Mouse (Mus musculus) embryo, embryonic 10.5 days (tissue): ENCODE data around the gene Il1rapl1.

Experiments used
- DNase-seq: peaks from one replicate; pipeline ENCODE4 v3.0.0-alpha.2; 2015; ENCODE audit warnings: low spot score

Il1rapl1 gene

DNA sequence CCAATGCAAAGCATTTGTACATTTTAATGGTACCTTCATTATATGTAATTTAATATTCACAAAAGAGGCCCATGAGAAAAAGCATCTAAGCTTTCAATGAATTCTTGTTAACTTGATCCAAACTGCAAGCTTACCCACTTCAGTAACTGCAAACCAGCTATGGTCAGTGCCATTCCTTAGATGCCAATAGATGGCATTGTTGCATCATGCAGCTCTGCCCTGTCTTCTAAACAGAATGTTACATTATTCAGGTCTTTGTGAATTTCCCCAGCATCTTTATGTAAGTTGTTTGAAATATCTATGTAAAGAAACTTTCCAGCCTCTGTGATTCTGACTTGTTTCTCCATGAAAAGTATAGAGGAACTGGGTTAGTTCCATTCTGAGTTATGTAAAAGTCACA is 514.5 kb downstream of the Il1rapl1 start:
- DNase-seq: no peak

DNA sequence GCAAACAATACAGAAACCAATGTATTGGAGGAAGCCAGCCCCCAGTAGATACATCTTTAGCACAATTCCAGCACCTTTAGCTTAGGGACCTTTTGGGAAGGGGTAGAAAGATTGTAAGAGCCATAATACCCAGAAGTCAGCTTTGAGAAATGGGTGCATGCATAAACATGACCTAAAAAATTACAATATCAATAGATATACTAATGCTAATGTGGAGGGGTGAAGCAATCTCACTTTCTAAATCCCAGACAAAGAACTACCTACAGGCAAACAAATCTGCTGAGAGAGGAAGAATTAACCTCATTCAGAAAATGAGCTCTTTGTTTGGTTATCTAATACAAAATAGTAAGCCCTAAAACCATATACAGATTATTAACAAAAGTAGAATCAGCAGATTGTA is 607.4 kb downstream of the Il1rapl1 start:
- no peak for DNase-seq

DNA sequence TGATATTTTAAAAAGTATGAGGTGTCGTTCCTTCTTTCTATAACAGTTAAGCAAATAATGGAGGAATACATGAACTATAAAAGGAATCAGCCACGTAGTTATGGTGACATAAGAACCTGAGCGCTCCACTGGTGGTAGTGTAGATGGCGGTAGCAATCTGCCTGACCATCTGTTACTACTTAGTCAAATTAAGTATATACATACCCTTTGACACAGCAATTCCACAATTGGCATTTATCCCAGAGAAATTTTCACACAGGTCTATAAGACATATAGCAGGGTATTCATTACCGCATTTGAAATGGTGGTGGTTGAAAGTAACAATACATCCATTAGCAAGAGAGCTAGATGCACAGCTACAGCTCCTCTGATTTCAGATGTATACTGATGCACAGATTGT is 612.8 kb downstream of the Il1rapl1 start:
- no peak for DNase-seq

GRCm38 (mm10) chrX:87483416-87483815 is 632.0 kb downstream of the Il1rapl1 start:
- DNase-seq: no peak

GRCm38 (mm10) chrX:87238191-87238590 is 877.3 kb downstream of the Il1rapl1 start:
- DNase-seq: peak; percentile 89

DNA sequence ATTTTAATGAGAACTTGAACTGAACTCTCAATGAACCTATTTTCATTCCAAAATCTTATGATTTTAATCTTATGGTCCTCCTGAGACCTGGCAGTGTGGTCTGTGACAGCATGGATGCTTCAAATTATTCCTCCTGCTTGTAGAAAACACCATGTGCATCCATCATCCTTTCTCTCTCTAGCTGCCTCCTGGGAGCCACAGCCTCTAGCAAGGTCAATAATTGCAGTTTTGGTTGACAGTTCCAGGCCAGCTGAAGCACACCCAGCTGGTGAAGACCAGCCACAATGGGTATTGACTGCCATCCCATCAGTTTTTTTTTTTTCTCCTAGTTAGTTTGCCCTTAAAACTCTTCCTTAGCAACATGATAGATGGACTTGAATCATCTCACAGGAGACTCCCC is 890.2 kb downstream of the Il1rapl1 start:
- peak; percentile 0 for DNase-seq

- DNase-seq: no peak
Measured at GRCm38 (mm10) chrX:87002296-87002695, 1113.1 kb downstream of the Il1rapl1 start.

DNA sequence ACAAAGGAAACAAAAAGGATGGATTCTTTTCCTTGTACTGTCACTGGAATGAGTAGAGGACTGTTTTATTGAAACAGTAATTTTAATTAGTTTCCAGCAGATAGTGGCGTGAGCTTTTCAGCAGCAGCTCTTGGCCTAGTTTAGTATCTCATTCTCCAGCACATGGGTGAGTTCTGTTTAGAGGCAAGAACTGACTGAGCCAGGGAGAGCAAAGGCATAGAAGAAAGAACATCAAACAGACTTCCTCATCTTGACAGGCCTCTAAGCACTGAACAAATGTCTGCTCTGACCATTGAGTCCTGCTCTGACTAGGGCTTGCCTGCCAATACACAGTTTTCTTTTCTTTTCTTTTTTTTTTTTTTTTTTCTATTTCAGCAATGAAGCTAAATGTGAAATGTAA is 1160.3 kb downstream of the Il1rapl1 start:
- no peak for DNase-seq

- DNase-seq: no peak
Measured at GRCm38 (mm10) chrX:86954614-86955013, 1160.8 kb downstream of the Il1rapl1 start.

DNA sequence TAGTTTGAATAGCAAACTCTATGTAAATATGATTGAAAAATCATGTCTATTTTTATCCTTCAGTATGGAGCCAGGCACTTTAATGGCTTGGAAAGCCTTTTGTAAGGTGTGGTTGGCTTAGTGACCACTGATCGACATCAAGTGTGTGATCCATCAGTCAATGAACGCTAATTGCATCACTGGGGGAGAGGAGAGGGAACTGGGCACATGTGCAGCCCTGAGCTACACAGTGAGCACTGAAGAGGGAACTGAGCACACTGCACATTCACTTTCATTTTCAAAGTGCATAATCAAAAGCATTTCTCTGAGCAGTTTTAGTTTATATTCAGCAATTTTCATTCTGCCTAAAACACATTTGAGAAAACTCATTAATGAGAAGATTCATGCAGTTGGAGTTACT is 1164.5 kb downstream of the Il1rapl1 start:
- DNase-seq: no peak

- DNase-seq: no peak
Measured at GRCm38 (mm10) chrX:86949112-86949511, 1166.3 kb downstream of the Il1rapl1 start.

DNA sequence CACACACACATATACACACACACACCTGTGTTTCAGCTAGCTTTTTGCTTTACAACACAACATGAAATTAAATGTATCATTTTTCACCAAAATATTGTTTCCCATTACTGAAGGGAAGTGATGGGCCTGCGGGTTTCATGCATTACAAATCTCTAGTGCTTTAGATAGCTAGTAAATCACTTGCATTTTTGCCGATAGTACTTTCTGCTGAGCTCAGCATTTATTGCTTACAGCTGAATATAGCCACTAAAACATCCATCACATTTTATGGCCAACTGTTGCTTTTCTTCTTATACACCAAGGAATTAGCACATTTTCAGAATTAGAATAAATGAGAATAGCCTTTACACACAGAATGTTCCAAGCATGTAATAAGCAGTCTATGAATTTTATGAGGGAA is 1260.6 kb downstream of the Il1rapl1 start:
- DNase-seq: no peak

- no peak for DNase-seq
Measured at GRCm38 (mm10) chrX:86808218-86808617, 1307.2 kb downstream of the Il1rapl1 start.

DNA sequence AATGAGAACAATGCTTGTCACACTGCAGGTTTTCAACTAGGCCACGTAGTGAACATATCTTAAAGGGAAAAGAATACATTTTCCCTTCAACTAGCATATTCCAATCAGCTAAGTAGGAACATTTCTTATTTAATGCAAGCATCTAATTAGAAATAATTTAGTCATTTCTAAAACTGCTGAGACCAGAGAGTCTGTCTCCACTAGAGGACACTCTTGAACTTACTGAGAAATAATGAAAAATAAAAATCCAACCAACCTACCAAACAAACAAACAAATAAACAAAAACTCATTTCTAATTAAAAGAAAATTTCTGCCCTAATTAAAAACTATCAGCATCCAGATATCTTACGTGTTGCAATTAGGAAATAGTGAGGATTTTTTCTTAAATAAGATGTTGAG is 1312.7 kb downstream of the Il1rapl1 start:
- DNase-seq: no peak

DNA sequence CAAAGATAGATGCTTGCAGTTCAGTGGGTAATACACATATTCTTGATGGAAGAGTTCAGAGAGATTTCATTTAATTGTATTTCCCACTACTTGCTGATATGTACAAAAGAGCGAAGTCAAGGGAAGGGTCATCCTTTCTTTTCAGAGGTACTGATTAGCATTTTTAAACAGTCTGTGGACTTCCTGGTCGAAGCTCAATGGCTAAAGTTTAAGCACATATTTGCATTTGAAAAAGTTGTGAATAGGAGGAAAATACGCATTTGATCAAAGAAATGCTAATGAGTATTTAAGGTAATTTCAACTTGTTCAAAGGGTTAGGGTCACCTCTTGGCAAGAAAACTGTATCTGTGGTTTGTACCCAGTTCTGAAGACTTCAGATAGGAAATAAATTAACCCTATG is 1386.6 kb downstream of the Il1rapl1 start:
- no peak for DNase-seq
